Mouse (Mus musculus) intestine, embryonic 14.5 days (tissue): ENCODE measurements around the gene Trip6. TPM values are rescaled to one million over a fixed set of nuclear protein-coding genes. Genes with fewer than 3 reads are reported as not detected.

Experiments
- ATAC-seq: fragments of 200-750 bp; cut with Nextera tagmentation; replicated peaks from 2 replicates; pipeline ENCODE4 v1.8.0; 2017; ENCODE audit warnings: low read depth, moderate number of reproducible peaks, moderate TSS enrichment, moderate library complexity; ENCODE audit not compliant: low FRiP score, low TSS enrichment
- DNase-seq: peaks from one replicate; pipeline ENCODE4 v3.0.0-alpha.2; 2018; ENCODE audit warnings: low spot score
- H3K27ac ChIP-seq: fragments of 300-500 bp; sonication (generic); 2 replicates; pipeline ENCODE4 v1.5.1; 2014; ENCODE audit warnings: low read depth, mild to moderate bottlenecking, control low read depth
- H3K27me3 ChIP-seq: fragments of 300-500 bp; sonication (generic); replicated peaks from 2 replicates; pipeline ENCODE4 v1.6.1; 2014; ENCODE audit warnings: low read length, control low read depth; ENCODE audit not compliant: control insufficient read depth, insufficient read depth
- H3K36me3 ChIP-seq: fragments of 300-500 bp; sonication (generic); 2 replicates; pipeline ENCODE4 v1.6.1; 2014; ENCODE audit warnings: low read length, control low read depth; ENCODE audit not compliant: control insufficient read depth, insufficient read depth
- H3K4me1 ChIP-seq: fragments of 300-500 bp; sonication (generic); replicated peaks from 2 replicates; pipeline ENCODE4 v1.6.1; 2014; ENCODE audit warnings: low read length, control low read depth, mixed read lengths; ENCODE audit not compliant: control insufficient read depth, insufficient read depth
- H3K4me2 ChIP-seq: fragments of 300-500 bp; sonication (generic); 2 replicates; pipeline ENCODE4 v1.6.1; 2014; ENCODE audit warnings: low read length
- H3K4me3 ChIP-seq: fragments of 300-500 bp; sonication (generic); 2 replicates; pipeline ENCODE4 v1.5.1; 2014; ENCODE audit warnings: low read depth, low read length, control low read depth, mixed read lengths
- H3K9ac ChIP-seq: fragments of 300-500 bp; sonication (generic); 2 replicates; pipeline ENCODE4 v1.6.1; 2014; ENCODE audit warnings: mild to moderate bottlenecking, low read length
- H3K9me3 ChIP-seq: fragments of 300-500 bp; sonication (generic); 2 replicates; pipeline ENCODE4 v1.6.1; 2016; ENCODE audit warnings: low read length, control low read depth; ENCODE audit not compliant: control insufficient read depth
- WGBS: fragments of 180-500 bp; shearing (Covaris S2); extraction: QIAGEN DNeasy Blood & Tissue Kit; methylation state at CpG from one replicate; pipeline ENCODE4 v1.1.7; 2014; 5-methylcytosine and 5-hydroxymethylcytosine counted together
- polyA plus RNA-seq: library from polyadenylated mRNA; unstranded; fragments of >200 nt; fragmentation: Nextera tagmentation; extraction: Ambion mirVana; gene quantifications from 2 replicates; pipeline ENCODE4 v1.2.1, GENCODE M21; 2014

The Trip6 gene
- polyA plus RNA-seq, 1 experiment from 2014 or later, result 73.3 TPM

DNA sequence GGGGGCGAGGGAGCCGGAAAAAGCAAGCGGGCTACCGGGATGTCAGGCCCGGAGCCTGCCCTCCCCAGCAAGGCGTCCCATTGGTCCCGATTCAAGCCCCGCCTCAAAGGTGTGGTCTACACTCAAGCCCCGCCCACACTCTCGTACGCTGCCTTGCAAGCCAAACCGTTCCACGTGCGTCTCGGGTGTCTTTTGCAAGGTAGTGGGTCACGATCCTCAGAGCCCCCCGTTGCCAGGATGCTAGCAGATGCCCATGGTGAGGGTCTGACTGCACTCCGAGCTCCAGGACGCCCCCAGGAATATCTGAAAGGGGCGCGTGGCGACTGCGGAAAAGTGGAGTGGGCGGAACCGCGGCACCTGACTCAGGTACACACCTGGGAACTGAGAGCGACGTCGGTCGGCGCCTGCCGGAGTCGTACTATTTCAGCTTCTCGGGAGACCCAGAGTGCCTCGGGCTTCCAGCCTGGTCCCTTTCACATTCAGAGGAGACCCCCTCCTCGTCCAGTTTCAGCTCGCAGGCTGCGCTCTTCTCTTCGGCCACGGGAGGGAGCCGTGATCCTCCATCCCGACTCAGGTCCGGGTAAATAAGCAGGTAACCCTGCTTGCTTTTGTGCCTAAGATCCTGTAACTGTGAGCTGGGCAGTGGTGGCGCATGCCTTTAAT lies 19.4 kb upstream of the Trip6 start, which contains the start of gene Slc12a9:
TSS of gene Slc12a9 (minus strand) at position 86 of the 663 bp plus-strand sequence.
- WGBS, result under 1% methylated on average over 44 of the region's 44 CpGs
- peak; percentile 85 for ATAC-seq

DNA sequence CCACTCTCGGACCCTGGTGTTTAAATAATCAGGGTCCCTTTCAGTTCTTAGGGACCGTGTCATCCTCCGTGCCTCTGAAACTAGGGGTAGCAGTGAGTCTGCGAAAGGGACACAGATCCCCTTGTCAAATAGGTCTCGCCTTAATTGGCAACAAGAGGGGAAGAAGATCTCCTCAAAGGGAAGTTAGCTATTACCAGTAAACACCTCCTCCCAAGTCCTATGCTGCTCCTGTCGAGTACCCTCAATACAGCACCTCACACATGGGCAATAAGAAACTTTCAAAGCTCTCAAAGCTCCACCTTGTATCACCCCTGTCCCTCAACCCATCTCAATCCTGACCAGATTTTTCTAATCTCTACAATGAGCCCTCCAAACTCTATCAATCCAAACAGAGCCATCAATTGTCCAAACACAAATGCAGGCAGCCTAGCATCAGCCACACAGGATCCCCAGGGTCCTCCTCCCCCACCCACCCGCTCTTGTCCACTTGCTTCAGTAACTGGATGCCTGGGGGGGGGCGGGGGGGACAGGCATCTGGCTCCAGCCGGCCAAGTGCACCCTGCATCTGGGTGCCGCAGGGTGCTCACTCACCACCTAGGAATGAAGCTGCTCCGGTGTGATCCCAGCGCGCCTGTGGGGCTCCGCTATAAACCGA lies 18.8 kb upstream of the Trip6 start:
- H3K27ac ChIP-seq, result 0 out of 2 replicates have a peak overlapping the region, but pooled peaks have one; percentile 34
- no peaks in the 10 kb centered on the region for H3K9me3 ChIP-seq
- peak overlapping the region; percentile 63 for H3K4me3 ChIP-seq
- H3K9ac ChIP-seq, result peak overlapping the region; percentile 63
- ATAC-seq (no peak), DNase-seq (no peak)
- H3K4me1 ChIP-seq, result peaks cover 5% of the 10 kb centered on the region; the same call in 1 of the 2 replicates
- 17% methylated on average over 15 of the region's 15 CpGs for WGBS
- peak overlapping the region; percentile 96 for H3K4me2 ChIP-seq
- no peaks in the 10 kb centered on the region for H3K27me3 ChIP-seq
- peaks cover 7% of the 10 kb centered on the region; the same call in 1 of the 2 replicates for H3K36me3 ChIP-seq

More for the DNA sequence above, 19.4 kb upstream of the Trip6 start, which contains the start of gene Slc12a9:
- Histone ChIP-seq H3K27me3 (no peaks in the 10 kb centered on the region), H3K27ac (peak within 1 kb of the TSS; percentile 40; the same call in 1 of the 2 replicates), H3K9me3 (no peaks in the 10 kb centered on the region), H3K4me2 (peak within 1 kb of the TSS; percentile 96), H3K4me1 (peaks cover 7% of the 10 kb centered on the region), H3K36me3 (0 out of 2 replicates have a peak, but pooled peaks cover under 1% of the 10 kb centered on the region), H3K9ac (peak within 1 kb of the TSS; percentile 63), H3K4me3 (peak within 1 kb of the TSS; percentile 63)
- peak; percentile 98 for DNase-seq

DNA sequence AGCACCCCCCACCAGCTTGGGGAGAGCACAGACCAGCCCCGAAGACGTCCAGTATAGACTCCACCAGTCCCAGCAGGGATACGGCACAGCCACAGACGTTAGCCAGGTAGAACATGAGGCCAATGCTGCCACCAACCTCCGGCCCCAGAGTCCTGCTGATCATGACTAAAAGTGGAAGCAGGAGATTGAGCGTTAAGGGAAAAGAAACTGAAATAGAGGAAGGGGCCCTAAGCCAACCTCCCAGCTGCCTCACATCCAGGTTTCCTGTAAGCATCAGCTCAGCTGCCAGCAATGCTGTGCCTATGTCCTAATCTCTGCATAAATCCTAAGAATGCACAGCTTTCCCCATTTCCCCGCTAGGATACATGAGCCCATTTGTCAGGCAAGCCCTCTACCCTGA lies 16.7 kb upstream of the Trip6 start:
- H3K36me3 ChIP-seq, result peaks cover 16% of the 10 kb centered on the region; the same call in 1 of the 2 replicates
- 88% methylated on average over 7 of the region's 7 CpGs for WGBS
- H3K4me2 ChIP-seq, result no peak overlapping the region
- H3K9ac ChIP-seq, result no peak overlapping the region
- H3K9me3 ChIP-seq, result no peaks in the 10 kb centered on the region
- H3K4me1 ChIP-seq, result no peaks in the 10 kb centered on the region
- H3K27ac ChIP-seq, result no peak overlapping the region
- ATAC-seq (no peak), DNase-seq (no peak)
- H3K27me3 ChIP-seq, result no peaks in the 10 kb centered on the region
- H3K4me3 ChIP-seq, result no peak overlapping the region

DNA sequence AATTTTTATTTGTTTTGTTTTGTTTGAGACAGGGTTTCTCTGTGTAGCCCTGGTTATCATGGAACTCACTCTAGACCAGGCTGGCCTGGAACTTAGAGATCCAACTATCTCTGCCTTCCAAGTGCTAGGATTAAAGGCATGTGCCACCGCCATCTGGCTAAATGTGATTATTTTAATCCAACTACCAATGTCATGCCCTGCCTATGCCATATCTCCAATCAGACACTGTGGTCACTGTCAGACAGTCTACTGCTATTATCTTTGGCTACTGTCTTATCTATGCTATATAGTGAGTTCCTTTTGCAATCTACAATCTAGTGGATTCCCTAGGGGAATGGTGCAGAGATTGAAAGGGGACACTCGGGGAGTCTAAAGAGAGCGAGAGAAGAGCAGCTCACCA lies 6.8 kb upstream of the Trip6 start:
- Histone ChIP-seq H3K9me3 (no peaks in the 10 kb centered on the region), H3K36me3 (peaks cover 25% of the 10 kb centered on the region), H3K27ac (no peak overlapping the region), H3K9ac (no peak overlapping the region), H3K4me2 (no peak overlapping the region), H3K4me3 (no peak overlapping the region), H3K27me3 (no peaks in the 10 kb centered on the region), H3K4me1 (0 out of 2 replicates have a peak, but pooled peaks cover 1% of the 10 kb centered on the region)
- 91% methylated on average over 3 of the region's 3 CpGs for WGBS
- ATAC-seq, result no peak
- no peak for DNase-seq

DNA sequence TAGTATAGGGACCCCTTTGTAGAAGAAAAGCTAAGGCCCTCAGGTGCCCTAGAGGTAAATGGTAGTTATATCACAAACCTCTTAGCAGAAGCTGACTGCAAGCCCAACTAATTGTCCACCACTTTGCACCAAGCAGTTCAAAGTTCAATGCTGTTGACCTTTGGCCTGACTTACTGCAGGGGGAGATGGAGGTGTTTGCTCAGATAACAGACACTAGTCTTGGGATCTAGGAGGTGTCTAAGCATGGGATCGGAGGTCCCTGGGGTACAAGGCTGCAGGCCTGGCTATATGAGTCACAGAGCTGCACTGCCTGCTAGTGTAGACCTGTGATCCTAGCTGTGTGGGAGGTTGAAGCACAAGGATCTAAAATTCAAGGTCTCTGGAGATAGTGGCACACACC lies 4.4 kb upstream of the Trip6 start:
- no peak for ATAC-seq
- Histone ChIP-seq H3K4me2 (no peak overlapping the region), H3K9ac (no peak overlapping the region), H3K27ac (no peak overlapping the region), H3K9me3 (no peaks in the 10 kb centered on the region), H3K4me1 (peaks cover 18% of the 10 kb centered on the region), H3K36me3 (peaks cover 20% of the 10 kb centered on the region), H3K27me3 (no peaks in the 10 kb centered on the region), H3K4me3 (no peak overlapping the region)
- DNase-seq, result no peak
- WGBS, result 70% methylated on average over 1 of the region's 1 CpGs

DNA sequence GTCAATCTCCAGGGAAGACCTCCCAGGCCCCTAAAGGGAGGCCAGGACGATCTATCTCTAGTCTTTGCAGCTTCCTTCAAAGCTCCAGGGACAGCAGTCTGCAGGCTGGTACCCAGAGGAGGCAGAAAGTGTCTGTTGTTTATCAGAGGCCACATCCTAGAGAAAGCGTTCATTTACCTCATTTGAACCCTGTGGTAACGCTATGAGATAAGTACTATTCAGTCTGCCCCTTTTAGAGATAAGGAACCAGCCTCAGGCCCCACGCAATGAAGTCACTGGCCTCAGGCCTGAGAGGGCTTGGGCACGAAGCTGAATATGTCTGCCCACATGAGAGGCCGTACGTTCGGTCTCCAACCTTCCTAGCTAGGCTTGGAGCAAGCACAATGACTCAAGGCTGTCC lies 3.2 kb upstream of the Trip6 start:
- no peak overlapping the region for H3K4me2 ChIP-seq
- peaks cover 20% of the 10 kb centered on the region for H3K36me3 ChIP-seq
- DNase-seq (no peak), ATAC-seq (no peak)
- H3K4me3 ChIP-seq, result no peak overlapping the region
- no peak overlapping the region for H3K27ac ChIP-seq
- H3K9ac ChIP-seq, result no peak overlapping the region
- no peaks in the 10 kb centered on the region for H3K9me3 ChIP-seq
- H3K27me3 ChIP-seq, result no peaks in the 10 kb centered on the region
- 77% methylated on average over 8 of the region's 8 CpGs for WGBS
- peaks cover 29% of the 10 kb centered on the region for H3K4me1 ChIP-seq

DNA sequence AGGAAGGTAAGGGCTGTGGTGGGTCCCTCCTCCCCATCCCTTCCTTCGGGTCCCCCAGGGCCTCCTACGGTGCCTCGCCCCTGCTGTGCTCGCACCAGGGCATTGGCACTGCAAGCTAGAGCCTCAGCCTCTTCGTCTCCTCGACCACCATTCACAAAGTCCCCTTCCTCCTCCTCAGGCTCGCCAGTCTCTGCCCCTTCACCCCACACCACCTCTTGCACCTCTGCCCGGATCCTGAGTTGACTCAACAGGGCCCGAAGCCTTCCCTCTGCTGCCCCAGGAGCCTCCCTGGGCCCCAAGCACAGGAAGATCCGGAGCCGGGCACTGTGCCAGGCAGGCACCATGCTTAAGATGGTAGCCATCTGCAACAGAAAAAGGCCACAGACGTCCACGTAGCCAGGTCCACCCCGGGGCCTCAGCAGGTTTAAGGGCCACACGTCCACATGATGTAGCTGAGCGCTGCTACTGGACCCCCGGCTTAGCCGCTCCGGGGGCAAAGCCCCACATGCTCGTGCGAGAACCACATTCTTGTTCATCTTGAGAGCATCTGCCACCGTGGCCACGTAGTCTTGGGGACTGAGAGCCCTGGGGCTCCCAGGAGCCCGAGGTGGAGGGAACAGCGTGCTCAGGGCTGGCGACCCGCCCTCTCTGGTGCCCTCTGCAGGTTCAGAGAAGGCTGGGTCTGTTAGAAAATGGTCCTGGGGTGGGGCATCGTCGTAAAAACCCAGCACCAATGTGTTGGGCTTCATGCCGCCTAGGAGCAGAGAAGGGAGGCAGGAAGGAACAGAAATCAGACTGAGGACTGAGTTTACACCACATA lies 1.1 kb upstream of the Trip6 start:
- H3K9me3 ChIP-seq, result no peaks in the 10 kb centered on the region
- ATAC-seq, result no peak
- H3K4me2 ChIP-seq, result peak overlapping the region; percentile 97
- H3K9ac ChIP-seq, result peak overlapping the region; percentile 70; the same call in 1 of the 2 replicates
- no peak overlapping the region for H3K4me3 ChIP-seq
- H3K27ac ChIP-seq, result peak overlapping the region; percentile 85
- no peak for DNase-seq
- H3K4me1 ChIP-seq, result peaks cover 34% of the 10 kb centered on the region
- WGBS, result 38% methylated on average over 29 of the region's 30 CpGs
- H3K36me3 ChIP-seq, result peaks cover 22% of the 10 kb centered on the region
- H3K27me3 ChIP-seq, result no peaks in the 10 kb centered on the region

DNA sequence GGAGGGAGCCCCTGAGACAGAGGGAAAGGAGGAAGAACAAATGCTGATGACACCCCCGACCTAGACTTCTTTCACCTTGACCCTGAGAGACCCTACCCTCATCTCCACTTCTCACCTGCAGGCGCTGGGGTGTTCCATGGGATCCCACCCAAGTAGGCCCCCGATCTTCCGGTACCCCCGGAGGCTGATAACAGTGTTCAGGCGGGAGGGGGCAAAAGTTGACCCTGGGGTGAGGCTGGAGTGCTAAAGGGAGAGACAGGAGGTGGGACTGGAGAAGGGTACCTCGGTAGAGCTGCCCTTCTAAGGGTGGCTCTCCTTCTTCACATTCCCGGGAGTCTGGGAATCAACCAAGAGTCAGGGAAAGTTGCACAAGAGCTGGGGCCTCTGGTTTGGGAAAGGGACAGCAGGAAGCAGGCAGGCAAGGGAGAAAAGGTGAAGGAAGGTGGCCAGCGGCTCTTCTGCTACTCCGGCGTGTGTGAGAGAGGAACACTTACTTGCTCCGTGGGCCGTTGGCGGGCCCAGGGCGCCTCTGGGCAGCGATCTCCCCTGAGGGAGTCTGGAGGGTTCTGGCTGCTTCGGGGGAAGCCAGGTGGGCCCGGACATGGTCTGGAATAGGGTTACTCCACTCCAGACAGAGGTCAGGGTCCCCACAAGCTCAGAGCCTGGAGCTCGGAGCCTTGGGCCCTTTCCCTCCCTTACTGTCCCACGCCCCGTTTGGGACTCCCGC lies 575 bp downstream of the Trip6 start:
- Histone ChIP-seq H3K9me3 (no peaks in the 10 kb centered on the region), H3K4me1 (peaks cover 34% of the 10 kb centered on the region), H3K4me3 (peak overlapping the region; percentile 71), H3K27me3 (no peaks in the 10 kb centered on the region), H3K4me2 (peak overlapping the region; percentile 97), H3K36me3 (peaks cover 35% of the 10 kb centered on the region), H3K27ac (peak overlapping the region; percentile 85), H3K9ac (peak overlapping the region; percentile 70)
- 1% methylated on average over 22 of the region's 22 CpGs for WGBS
- ATAC-seq (peak; percentile 66), DNase-seq (no peak)
